Mouse (Mus musculus): ENCODE data around the gene Hist1h2ad.
"Not testable (repeated sequence)": the region's sequence is repeated elsewhere in the genome, so short reads cannot be mapped to it uniquely, and the experiment has no call there.

DNA sequence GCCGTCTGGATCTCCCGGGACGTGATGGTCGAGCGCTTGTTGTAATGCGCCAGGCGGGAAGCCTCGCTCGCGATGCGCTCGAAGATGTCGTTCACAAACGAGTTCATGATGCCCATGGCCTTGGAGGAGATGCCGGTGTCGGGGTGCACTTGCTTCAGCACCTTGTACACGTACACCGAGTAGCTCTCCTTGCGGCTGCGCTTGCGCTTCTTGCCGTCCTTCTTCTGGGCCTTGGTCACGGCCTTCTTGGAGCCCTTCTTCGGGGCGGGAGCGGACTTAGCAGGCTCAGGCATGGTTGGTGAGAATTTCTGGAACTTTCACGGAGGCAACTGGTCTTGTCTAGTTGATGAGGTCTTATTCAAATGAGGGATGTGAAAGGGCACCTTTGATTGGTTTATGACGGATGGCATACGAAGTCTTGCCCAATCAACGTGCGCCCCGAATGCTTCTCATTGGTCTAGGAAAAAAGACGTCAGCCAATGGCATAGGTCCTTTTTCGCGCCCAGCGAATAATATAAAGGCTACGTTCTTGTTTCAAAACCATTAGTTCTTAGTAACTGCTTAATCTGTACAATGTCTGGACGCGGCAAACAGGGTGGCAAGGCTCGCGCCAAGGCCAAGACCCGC, at the start of gene Hist1h2ad, which contains the start of gene Hist1h2bf:
- not testable (repeated sequence) for TF ChIP-seq CTCF (IDR thresholded peaks at IDR 0.05; ENCODE audit: low read depth)
- TF ChIP-seq EP300 (IDR thresholded peaks at IDR 0.05; ENCODE audit: low read depth) = peak; percentile 71; the same call in 1 of the 2 replicates
